Mouse (Mus musculus): Measurements from ENCODE around the gene Dlgap1. TPM values are rescaled to one million over a fixed set of nuclear protein-coding genes. Genes with fewer than 3 reads are reported as not detected.

The Dlgap1 gene
- polyA plus RNA-seq, 1 experiment from 2014 or later: 34.9 TPM

DNA sequence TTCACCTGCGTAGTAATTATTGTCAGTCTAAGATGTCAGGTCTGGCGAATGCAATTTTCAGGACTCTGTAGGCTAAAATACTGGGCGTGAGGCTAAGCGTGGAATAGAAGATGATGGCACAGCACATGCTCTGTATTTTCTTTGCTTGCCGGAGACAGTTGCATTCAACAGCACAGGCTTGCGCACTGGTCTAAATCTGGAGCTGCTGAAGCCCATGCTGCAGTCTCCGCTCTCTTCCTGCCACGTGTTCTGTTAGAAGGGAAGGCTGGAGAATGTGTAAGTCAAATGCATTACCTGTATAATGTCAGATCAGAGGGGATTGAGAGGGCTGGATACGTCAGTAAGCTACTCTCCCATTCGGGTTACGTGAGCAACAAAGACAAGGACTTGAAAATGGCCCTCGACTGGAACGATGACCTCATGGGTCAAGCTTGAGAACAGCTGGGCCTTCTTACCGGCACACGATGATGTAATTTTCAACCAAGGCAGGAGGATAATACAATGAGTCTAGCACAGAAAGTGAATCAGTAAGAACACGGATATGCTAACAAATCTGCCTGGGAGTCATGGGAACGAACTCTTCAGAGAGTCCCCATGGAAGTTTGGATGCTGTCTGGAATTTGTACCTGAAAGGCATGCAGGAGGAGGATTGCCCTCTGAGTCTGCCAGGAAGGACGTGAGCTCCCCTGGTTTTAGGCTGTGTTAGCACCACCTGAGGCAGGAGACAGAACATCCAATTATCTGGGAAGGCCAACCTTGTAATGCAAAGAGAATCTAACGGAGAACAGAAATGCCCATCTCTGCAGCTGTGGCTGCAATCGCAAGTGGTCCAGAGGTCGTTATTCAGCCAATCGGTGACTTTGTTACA, 339.7 kb downstream of the Dlgap1 start:
- Histone ChIP-seq H3K4me1 (replicated peaks; ENCODE audit: control insufficient read depth, insufficient read depth, low read length) (0 out of 2 replicates have a peak, but pooled peaks cover 9% of the 10 kb centered on the region), H3K9ac (no peak overlapping the region), H3K9me3 (ENCODE audit: control insufficient read depth, low read length) (no peaks in the 10 kb centered on the region), H3K27me3 (ENCODE audit: control insufficient read depth, insufficient read depth, low read length) (no peaks in the 10 kb centered on the region), H3K4me2 (replicated peaks) (no peak overlapping the region), H3K4me3 (replicated peaks; ENCODE audit: low read length) (no peak overlapping the region), H3K27ac (peak overlapping the region; percentile 57), H3K36me3 (replicated peaks; ENCODE audit: control insufficient read depth, insufficient read depth) (no peaks in the 10 kb centered on the region)
- 72% methylated on average over 22 of the region's 22 CpGs for WGBS
- DNase-seq (ENCODE audit: low spot score) (no peak), ATAC-seq (ENCODE audit: low FRiP score) (peak; percentile 27; the same call in 1 of the 2 replicates)

DNA sequence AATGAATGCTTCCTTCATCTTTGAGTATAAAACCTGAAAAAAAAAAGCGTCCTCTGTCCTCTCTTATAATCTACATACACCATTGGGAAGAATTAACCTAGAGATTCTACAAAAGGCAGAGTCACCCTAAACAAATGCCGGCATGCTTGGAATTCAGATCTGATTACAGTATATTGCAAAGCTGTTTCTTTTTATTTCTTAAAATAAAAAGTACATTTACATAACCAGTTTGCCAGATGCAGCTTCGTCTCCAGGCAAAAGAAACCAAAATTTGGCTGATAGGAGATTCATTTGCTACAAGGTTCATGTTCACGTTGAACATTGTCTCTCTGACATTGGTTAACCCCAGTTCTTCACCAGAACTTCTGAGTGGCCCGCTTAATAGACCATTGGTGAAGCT, 347.5 kb downstream of the Dlgap1 start:
- no peak for ATAC-seq (ENCODE audit: low FRiP score)
- H3K4me1 ChIP-seq (replicated peaks; ENCODE audit: control insufficient read depth, insufficient read depth, low read length): no peaks in the 10 kb centered on the region
- whole genome bisulfite sequencing: 86% methylated on average over 5 of the region's 5 CpGs
- H3K9ac ChIP-seq: no peak overlapping the region
- no peaks in the 10 kb centered on the region for H3K27me3 ChIP-seq (ENCODE audit: control insufficient read depth, insufficient read depth, low read length)
- no peaks in the 10 kb centered on the region for H3K36me3 ChIP-seq (replicated peaks; ENCODE audit: control insufficient read depth, insufficient read depth)
- H3K4me2 ChIP-seq (replicated peaks): no peak overlapping the region
- no peak for DNase-seq (ENCODE audit: low spot score)
- no peak overlapping the region for H3K4me3 ChIP-seq (replicated peaks; ENCODE audit: low read length)
- H3K27ac ChIP-seq: no peak overlapping the region
- H3K9me3 ChIP-seq (ENCODE audit: control insufficient read depth, low read length): no peaks in the 10 kb centered on the region

DNA sequence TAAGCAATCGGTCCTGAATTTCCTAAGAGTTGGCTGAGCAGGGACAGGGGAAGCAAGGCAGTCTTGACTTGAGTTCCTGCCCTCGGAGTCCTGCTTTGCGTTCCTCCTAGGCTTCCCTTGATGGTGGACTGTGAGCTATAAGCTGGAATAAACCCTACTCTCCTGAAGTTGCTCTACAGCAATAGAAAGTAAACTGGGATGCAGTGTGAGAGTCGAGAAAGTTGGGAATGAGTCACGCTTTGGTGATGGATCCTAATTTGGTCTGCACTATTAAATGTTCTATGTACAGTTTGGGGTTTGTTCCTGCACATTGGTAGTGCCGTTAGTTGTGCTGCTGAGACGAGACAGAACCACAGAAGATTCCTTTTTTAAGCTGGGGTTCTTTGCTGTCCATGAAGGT, 348.9 kb downstream of the Dlgap1 start:
- H3K27ac ChIP-seq: no peak overlapping the region
- no peaks in the 10 kb centered on the region for H3K36me3 ChIP-seq (replicated peaks; ENCODE audit: control insufficient read depth, insufficient read depth)
- ATAC-seq (ENCODE audit: low FRiP score): no peak
- H3K9me3 ChIP-seq (ENCODE audit: control insufficient read depth, low read length): no peaks in the 10 kb centered on the region
- no peaks in the 10 kb centered on the region for H3K27me3 ChIP-seq (ENCODE audit: control insufficient read depth, insufficient read depth, low read length)
- H3K4me3 ChIP-seq (replicated peaks; ENCODE audit: low read length): no peak overlapping the region
- H3K4me1 ChIP-seq (replicated peaks; ENCODE audit: control insufficient read depth, insufficient read depth, low read length): no peaks in the 10 kb centered on the region
- H3K4me2 ChIP-seq (replicated peaks): no peak overlapping the region
- no peak for DNase-seq (ENCODE audit: low spot score)
- WGBS: 91% methylated on average over 7 of the region's 7 CpGs
- no peak overlapping the region for H3K9ac ChIP-seq

DNA sequence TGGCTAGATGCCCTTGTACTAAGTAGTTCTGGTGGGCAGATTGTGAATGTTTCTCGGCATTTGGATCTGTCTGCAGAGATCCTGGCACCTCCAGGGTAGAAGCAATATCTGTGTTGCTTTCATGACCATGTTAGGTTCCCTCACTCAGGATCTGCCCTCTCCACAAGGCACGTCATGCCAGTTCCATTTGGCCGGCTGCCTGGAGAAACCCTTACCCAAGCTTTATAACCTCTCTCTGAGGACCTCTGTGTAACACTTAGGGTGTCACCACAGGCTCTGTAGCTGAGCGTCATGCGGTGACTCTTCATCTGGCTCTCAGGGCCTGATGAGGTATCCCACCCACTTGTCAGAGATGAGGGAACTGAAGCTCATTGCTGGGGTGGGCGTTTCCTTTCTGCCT, 353.1 kb downstream of the Dlgap1 start:
- 86% methylated on average over 6 of the region's 6 CpGs for WGBS
- H3K27ac ChIP-seq: no peak overlapping the region
- no peaks in the 10 kb centered on the region for H3K36me3 ChIP-seq (replicated peaks; ENCODE audit: control insufficient read depth, insufficient read depth)
- H3K4me2 ChIP-seq (replicated peaks): no peak overlapping the region
- no peak overlapping the region for H3K9ac ChIP-seq
- H3K9me3 ChIP-seq (ENCODE audit: control insufficient read depth, low read length): no peaks in the 10 kb centered on the region
- ATAC-seq (ENCODE audit: low FRiP score): no peak
- H3K27me3 ChIP-seq (ENCODE audit: control insufficient read depth, insufficient read depth, low read length): no peaks in the 10 kb centered on the region
- no peak overlapping the region for H3K4me3 ChIP-seq (replicated peaks; ENCODE audit: low read length)
- H3K4me1 ChIP-seq (replicated peaks; ENCODE audit: control insufficient read depth, insufficient read depth, low read length): no peaks in the 10 kb centered on the region
- DNase-seq (ENCODE audit: low spot score): no peak

DNA sequence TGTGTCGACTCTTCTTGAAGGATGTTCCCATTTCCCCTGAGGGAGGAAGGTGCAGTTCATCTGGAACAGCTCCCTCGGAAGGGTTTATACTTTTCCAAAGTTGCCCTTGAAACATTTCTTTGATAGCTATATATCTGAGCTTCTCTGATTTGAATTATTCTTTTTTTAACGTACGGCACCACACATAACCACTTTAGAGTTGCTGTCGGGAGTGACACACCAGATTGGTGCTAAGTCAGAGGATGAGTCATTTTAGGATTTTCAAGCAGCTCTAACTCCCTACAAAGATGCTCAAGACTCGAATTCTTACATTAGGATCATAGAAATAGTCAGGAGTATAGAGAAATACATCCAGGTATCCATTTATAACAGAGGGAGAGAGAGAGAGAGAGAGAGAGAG, 364.6 kb downstream of the Dlgap1 start:
- DNase-seq (ENCODE audit: low spot score) (no peak), ATAC-seq (ENCODE audit: low FRiP score) (no peak)
- H3K9me3 ChIP-seq (ENCODE audit: control insufficient read depth, low read length): no peaks in the 10 kb centered on the region
- no peaks in the 10 kb centered on the region for H3K27me3 ChIP-seq (ENCODE audit: control insufficient read depth, insufficient read depth, low read length)
- H3K36me3 ChIP-seq (replicated peaks; ENCODE audit: control insufficient read depth, insufficient read depth): no peaks in the 10 kb centered on the region
- H3K4me1 ChIP-seq (replicated peaks; ENCODE audit: control insufficient read depth, insufficient read depth, low read length): no peaks in the 10 kb centered on the region
- no peak overlapping the region for H3K27ac ChIP-seq
- 81% methylated on average over 6 of the region's 6 CpGs for WGBS
- no peak overlapping the region for H3K4me3 ChIP-seq (replicated peaks; ENCODE audit: low read length)
- no peak overlapping the region for H3K4me2 ChIP-seq (replicated peaks)
- no peak overlapping the region for H3K9ac ChIP-seq

- no peak overlapping the region for H3K4me3 ChIP-seq (replicated peaks; ENCODE audit: low read length)
- H3K4me1 ChIP-seq (replicated peaks; ENCODE audit: control insufficient read depth, insufficient read depth, low read length): no peaks in the 10 kb centered on the region
- DNase-seq (ENCODE audit: low spot score) (no peak), ATAC-seq (ENCODE audit: low FRiP score) (no peak)
- no peaks in the 10 kb centered on the region for H3K27me3 ChIP-seq (ENCODE audit: control insufficient read depth, insufficient read depth, low read length)
- WGBS: 51% methylated on average over 3 of the region's 3 CpGs
- H3K27ac ChIP-seq: no peak overlapping the region
- H3K9ac ChIP-seq: no peak overlapping the region
- H3K4me2 ChIP-seq (replicated peaks): no peak overlapping the region
- H3K36me3 ChIP-seq (replicated peaks; ENCODE audit: control insufficient read depth, insufficient read depth): no peaks in the 10 kb centered on the region
- no peaks in the 10 kb centered on the region for H3K9me3 ChIP-seq (ENCODE audit: control insufficient read depth, low read length)
These were observed 365.3 kb downstream of the Dlgap1 start for GRCm38 (mm10) chr17:70334171-70334570.

- ATAC-seq (ENCODE audit: low FRiP score): no peak
- no peak overlapping the region for H3K4me2 ChIP-seq (replicated peaks)
- H3K36me3 ChIP-seq (replicated peaks; ENCODE audit: control insufficient read depth, insufficient read depth): no peaks in the 10 kb centered on the region
These were observed 370.9 kb downstream of the Dlgap1 start for GRCm38 (mm10) chr17:70339821-70340220.

GRCm38 (mm10) chr17:70341230-70341629, 372.4 kb downstream of the Dlgap1 start:
- Histone ChIP-seq H3K4me3 (replicated peaks; ENCODE audit: low read length) (no peak overlapping the region), H3K36me3 (replicated peaks; ENCODE audit: control insufficient read depth, insufficient read depth) (no peaks in the 10 kb centered on the region), H3K27ac (peak overlapping the region; percentile 6; the same call in 1 of the 2 replicates), H3K9ac (no peak overlapping the region), H3K9me3 (ENCODE audit: control insufficient read depth, low read length) (no peaks in the 10 kb centered on the region), H3K4me2 (replicated peaks) (no peak overlapping the region), H3K4me1 (replicated peaks; ENCODE audit: control insufficient read depth, insufficient read depth, low read length) (no peaks in the 10 kb centered on the region), H3K27me3 (ENCODE audit: control insufficient read depth, insufficient read depth, low read length) (no peaks in the 10 kb centered on the region)
- 73% methylated on average over 8 of the region's 8 CpGs for WGBS
- ATAC-seq (ENCODE audit: low FRiP score) (no peak), DNase-seq (ENCODE audit: low spot score) (no peak)

More at GRCm38 (mm10) chr17:70339821-70340220, 370.9 kb downstream of the Dlgap1 start:
- DNase-seq (ENCODE audit: low spot score): no peak
- Histone ChIP-seq H3K4me3 (replicated peaks; ENCODE audit: low read length) (no peak overlapping the region), H3K9ac (no peak overlapping the region), H3K4me1 (replicated peaks; ENCODE audit: control insufficient read depth, insufficient read depth, low read length) (no peaks in the 10 kb centered on the region), H3K27ac (no peak overlapping the region), H3K27me3 (ENCODE audit: control insufficient read depth, insufficient read depth, low read length) (no peaks in the 10 kb centered on the region), H3K9me3 (ENCODE audit: control insufficient read depth, low read length) (no peaks in the 10 kb centered on the region)
- 88% methylated on average over 7 of the region's 7 CpGs for WGBS

DNA sequence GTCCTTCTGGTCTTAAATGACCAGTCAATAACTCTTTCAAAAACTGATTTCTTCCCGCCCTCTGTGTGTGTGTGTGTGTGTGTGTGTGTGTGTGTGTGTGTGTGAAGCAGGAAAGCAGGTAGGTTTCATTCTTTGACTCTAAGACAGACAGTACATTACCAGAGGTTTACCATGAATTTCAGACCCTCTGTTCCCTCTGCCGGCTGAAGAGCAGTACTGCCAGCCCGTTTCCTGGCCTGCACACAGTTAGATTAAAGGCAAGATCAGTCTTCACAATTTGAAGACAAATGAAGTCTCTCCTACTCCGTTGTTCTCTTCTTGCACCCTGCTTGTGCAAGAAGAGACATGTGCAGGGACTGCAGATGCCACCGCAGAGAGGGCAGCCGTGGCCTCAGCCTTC, 373.0 kb downstream of the Dlgap1 start:
- Histone ChIP-seq H3K4me3 (replicated peaks; ENCODE audit: low read length) (no peak overlapping the region), H3K4me2 (replicated peaks) (no peak overlapping the region), H3K36me3 (replicated peaks; ENCODE audit: control insufficient read depth, insufficient read depth) (no peaks in the 10 kb centered on the region), H3K27ac (peak overlapping the region; percentile 6; the same call in 1 of the 2 replicates), H3K4me1 (replicated peaks; ENCODE audit: control insufficient read depth, insufficient read depth, low read length) (no peaks in the 10 kb centered on the region), H3K27me3 (ENCODE audit: control insufficient read depth, insufficient read depth, low read length) (no peaks in the 10 kb centered on the region), H3K9me3 (ENCODE audit: control insufficient read depth, low read length) (no peaks in the 10 kb centered on the region), H3K9ac (no peak overlapping the region)
- DNase-seq (ENCODE audit: low spot score) (peak; percentile 59), ATAC-seq (ENCODE audit: low FRiP score) (peak; percentile 64; the same call in 1 of the 2 replicates)
- WGBS: 76% methylated on average over 6 of the region's 6 CpGs
